Mouse (Mus musculus): ENCODE data around the gene Prl8a2.

The Prl8a2 gene

DNA sequence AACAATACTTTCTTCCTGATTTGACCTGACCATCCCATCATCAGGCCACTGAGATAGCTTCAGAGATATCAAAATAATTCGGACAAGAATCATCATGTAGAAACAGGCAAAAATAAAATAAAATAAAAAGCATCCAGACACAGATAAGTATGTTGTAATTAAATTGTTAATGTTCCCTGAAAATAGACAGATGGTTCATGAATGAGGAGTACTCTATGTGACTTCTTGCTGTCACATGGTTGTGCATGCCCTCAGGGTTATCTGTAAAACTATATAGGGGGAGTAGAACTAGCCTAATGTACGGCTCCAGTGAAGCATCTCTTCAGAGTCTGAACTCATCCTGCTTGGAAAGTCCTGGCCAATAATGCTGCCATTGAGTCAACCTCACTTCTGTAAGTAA, at the start of gene Prl8a2:
Prl8a2 (plus strand) TSS at position 301 of the 400 bp plus-strand sequence.
- no peak for DNase-seq (ENCODE audit: low spot score)

DNA sequence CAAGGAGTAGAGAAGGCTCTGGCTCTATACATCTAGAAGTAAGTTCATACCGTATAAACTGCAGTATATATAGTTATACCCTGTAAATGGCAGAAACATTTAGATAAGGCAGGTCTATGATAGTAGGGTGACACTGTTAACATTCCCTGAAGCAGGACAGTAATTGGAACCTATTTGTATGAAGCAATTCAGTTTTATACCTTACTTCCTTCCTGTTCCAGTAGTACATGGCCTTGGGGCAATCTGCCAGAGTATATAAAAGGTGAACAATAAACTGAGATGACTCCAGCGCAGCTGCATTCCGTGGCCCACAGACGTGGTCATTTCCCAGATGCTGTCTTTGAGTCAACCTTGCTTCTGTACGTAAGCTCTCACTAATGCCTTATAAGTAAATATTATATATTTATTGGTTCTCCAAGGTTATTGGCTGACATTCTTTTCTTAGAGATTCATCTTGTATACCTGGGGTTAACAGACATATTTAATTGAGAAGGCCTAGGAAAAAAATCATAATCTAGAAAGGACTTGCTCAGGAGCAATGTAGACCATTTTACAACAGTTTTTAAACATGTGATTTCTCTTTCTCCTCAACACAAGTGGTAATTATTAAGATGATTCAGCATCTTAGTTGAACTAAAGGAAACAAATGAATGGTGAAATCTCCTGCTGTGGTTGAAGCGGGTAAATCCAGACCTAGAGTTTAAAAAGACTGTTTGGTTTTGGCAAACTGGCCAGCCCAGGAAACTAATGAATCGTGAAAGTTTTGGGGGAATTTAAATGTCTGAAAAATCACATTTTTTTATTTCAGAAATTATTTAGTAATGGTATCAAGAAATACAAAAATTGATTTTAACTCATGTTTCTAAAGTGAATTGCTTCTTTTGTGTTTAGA, 32.9 kb upstream of the Prl8a2 start, which contains the start of gene Prl6a1:
Prl6a1 (plus strand) TSS at position 294 of the 892 bp plus-strand sequence.
- DNase-seq (ENCODE audit: low spot score): no peak

DNA sequence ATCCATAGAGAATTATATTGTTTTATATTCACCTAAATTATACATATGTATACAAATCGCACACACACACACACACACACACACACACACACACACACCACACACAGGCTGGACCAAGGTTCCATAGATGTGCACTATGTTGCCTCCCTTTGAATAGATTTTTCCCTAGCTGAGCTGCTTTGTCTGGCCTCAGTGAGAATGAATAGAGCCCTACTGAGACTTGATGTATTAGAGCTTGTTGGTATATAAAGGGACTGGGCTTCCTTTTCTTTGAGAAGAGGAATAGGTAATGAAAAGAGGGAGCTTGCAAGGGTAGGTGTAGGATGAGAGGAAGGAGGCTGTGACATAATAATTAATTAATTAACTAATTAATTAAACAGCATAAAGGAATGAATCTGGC, 10.5 kb upstream of the Prl8a2 start:
- DNase-seq (ENCODE audit: low spot score): no peak

DNA sequence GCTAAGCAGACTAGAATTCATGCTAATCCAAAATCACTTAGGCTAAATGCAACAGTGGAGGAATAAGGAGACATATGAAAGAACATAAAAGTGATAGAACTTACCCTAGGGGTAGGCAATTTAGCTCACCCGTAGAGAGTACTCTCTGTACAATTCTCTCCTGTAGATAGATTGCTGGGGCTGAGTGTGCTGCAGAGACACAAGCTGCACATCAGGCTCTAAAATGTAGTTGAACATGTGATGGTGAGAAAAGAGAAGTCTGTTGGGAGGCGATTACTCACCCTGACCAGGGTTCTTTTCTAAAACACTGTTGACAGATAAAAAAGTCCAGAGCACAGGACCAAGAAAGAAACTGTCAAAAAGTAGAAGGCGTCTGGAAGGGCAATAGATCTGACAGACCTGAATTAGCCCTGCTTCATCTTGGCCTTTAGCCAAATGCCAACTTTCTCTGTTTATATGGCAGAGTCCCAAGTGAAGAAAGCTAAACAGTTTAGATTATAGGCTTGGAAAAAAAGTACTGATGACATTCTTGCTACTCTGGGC, 2.7 kb upstream of the Prl8a2 start:
- DNase-seq (ENCODE audit: low spot score): no peak

DNA sequence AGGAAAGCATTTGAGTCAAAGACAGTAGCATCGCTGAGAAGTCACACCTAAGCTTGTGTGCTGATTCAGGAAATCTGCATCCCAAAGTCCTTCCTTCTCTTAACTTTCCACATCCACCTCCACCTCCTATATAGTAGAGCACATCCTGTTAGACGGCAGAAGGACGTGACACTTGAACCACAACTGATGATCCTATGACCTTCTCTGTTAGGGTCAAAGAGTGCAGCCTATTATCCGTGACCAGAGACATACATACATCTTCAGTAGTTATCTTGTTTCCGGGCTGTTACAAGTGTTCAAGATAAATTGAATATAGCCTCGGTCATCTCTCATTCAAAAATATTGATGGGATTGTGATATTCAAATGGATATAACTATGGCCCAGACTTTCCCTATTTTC, 45.3 kb downstream of the Prl8a2 start, which contains the start of gene Prl2b1:
Prl2b1 (minus strand) TSS at position 101 of the 400 bp plus-strand sequence.
- no peak for DNase-seq (ENCODE audit: low spot score)

DNA sequence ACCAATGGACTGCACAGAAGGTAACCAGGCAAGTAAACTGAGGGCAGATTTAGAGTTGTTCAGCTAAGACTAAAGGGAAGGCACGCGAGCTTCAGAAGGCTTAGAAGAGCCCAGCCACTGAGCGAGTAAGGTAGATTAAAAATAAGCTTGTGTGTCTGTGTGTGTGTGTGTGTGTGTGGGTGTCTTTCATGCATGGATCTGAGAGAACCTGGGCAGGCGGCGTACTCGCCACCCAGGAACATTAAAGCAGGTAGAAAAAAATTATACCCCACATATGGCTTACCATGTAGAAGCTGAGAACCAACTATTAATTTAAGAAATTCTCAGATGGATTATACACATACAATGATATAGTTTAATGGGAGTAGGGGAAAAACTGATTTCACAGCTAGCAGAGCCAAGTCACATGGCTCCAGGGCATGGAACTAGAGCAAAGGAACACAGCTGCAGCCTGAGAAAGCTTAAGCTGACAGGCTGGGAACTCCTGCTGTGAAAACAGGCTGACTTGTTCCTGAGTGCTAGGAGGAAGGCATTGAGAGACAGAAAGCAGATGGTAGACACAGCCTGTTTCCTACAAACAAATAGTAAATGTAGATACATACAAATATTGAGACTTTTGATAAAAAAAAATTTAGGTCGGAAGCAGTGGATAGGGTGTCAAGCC, 53.7 kb downstream of the Prl8a2 start:
- DNase-seq (ENCODE audit: low spot score): no peak

Data from urinary bladder, postnatal 10 days (tissue).